Mouse (Mus musculus) kidney, embryonic 14.5 days (tissue): ENCODE measurements around the gene Tm4sf20. TPM values are rescaled to one million over a fixed set of nuclear protein-coding genes. Genes with fewer than 3 reads are reported as not detected.

Source experiments
- ATAC-seq: fragments of 200-750 bp; cut with Nextera tagmentation; 2 replicates; pipeline ENCODE4 v1.8.0; 2017; ENCODE audit warnings: moderate number of reproducible peaks, mild to moderate bottlenecking, moderate TSS enrichment, moderate library complexity; ENCODE audit not compliant: low FRiP score, low TSS enrichment
- H3K27ac ChIP-seq: fragments of 300-500 bp; sonication (generic); 2 replicates; pipeline ENCODE4 v1.5.1; 2014; ENCODE audit warnings: low read depth, mild to moderate bottlenecking, low read length, moderate library complexity, mixed read lengths
- H3K27me3 ChIP-seq: fragments of 300-500 bp; sonication (generic); 2 replicates; pipeline ENCODE4 v1.6.1; 2014; ENCODE audit warnings: mild to moderate bottlenecking, low read length; ENCODE audit not compliant: control insufficient read depth, insufficient read depth
- H3K36me3 ChIP-seq: fragments of 300-500 bp; sonication (generic); 2 replicates; pipeline ENCODE4 v1.6.1; 2014; ENCODE audit warnings: low read length, mixed read lengths; ENCODE audit not compliant: control insufficient read depth, insufficient read depth
- H3K4me1 ChIP-seq: fragments of 300-500 bp; sonication (generic); 2 replicates; pipeline ENCODE4 v1.6.1; 2014; ENCODE audit warnings: low read length, mixed read lengths; ENCODE audit not compliant: control insufficient read depth, insufficient read depth
- H3K4me2 ChIP-seq: fragments of 300-500 bp; sonication (generic); replicated peaks from 2 replicates; pipeline ENCODE4 v1.6.1; 2014; ENCODE audit warnings: low read depth, mild to moderate bottlenecking, low read length
- H3K4me3 ChIP-seq: fragments of 300-500 bp; sonication (generic); 2 replicates; pipeline ENCODE4 v1.5.1; 2014; ENCODE audit warnings: mild to moderate bottlenecking, low read length
- H3K9ac ChIP-seq: fragments of 300-500 bp; sonication (generic); 2 replicates; pipeline ENCODE4 v1.6.1; 2014; ENCODE audit warnings: low read depth, mild to moderate bottlenecking, low read length, moderate library complexity
- H3K9me3 ChIP-seq: fragments of 300-500 bp; sonication (generic); 2 replicates; pipeline ENCODE4 v1.6.1; 2016; ENCODE audit warnings: low read length; ENCODE audit not compliant: control insufficient read depth
- WGBS: fragments of 180-500 bp; shearing (Covaris S2); extraction: QIAGEN DNeasy Blood & Tissue Kit; methylation state at CpG from one replicate; pipeline ENCODE4 v1.1.7; 2014; 5-methylcytosine and 5-hydroxymethylcytosine counted together
- polyA plus RNA-seq: library from polyadenylated mRNA; unstranded; fragments of >200 nt; fragmentation: Nextera tagmentation; extraction: Ambion mirVana; gene quantifications from 2 replicates; pipeline ENCODE4 v1.2.1, GENCODE M21; 2014

Gene Tm4sf20
- polyA plus RNA-seq, result 3.8 TPM in 2 replicates

- 57% methylated on average over 5 of the region's 5 CpGs for WGBS
- ATAC-seq, result no peak
- no peak within 1 kb of the TSS for H3K9ac ChIP-seq
Measured at GRCm38 (mm10) chr1:82768269-82768668, at the start of gene Tm4sf20. Gene Tm4sf20 (minus strand): TSS chr1:82768461.

GRCm38 (mm10) chr1:82815941-82816716 is 47.9 kb upstream of the Tm4sf20 start:
- H3K27me3 ChIP-seq, result no peaks in the 10 kb centered on the region
- ATAC-seq, result peak; percentile 60; the same call in 1 of the 2 replicates
- WGBS, result 53% methylated on average over 16 of the region's 17 CpGs

More at GRCm38 (mm10) chr1:82768269-82768668, at the start of gene Tm4sf20:
- Histone ChIP-seq H3K27ac (no peak within 1 kb of the TSS; the same call in 1 of the 2 replicates), H3K27me3 (no peaks in the 10 kb centered on the region), H3K4me1 (no peaks in the 10 kb centered on the region), H3K4me3 (no peak within 1 kb of the TSS), H3K4me2 (0 out of 2 replicates have a peak within 1 kb of the TSS, but pooled peaks have one; percentile 8), H3K36me3 (no peaks in the 10 kb centered on the region), H3K9me3 (no peaks in the 10 kb centered on the region)

DNA sequence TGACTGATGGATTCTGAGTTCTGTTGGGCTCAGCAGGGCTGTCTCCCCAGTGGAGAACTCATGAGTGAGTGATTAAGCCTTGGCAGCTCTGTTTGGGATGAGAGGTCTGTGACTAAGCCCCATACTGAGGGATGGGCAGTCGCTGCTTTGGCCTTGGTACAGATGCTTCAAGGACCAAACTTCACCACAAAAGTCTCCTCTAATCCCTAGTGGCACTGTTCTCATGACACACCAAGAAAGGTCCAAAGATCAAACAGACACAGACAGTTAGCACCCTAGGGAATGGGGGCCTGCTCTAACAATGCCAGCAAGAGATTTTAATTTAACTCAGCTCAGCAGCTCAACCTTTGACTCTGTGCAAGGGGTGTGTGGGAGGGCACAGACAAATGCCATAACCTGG is 43.5 kb upstream of the Tm4sf20 start:
- Histone ChIP-seq H3K9ac (no peak overlapping the region), H3K4me3 (no peak overlapping the region), H3K4me2 (no peak overlapping the region), H3K27ac (no peak overlapping the region), H3K36me3 (no peaks in the 10 kb centered on the region), H3K9me3 (no peaks in the 10 kb centered on the region), H3K27me3 (no peaks in the 10 kb centered on the region), H3K4me1 (0 out of 2 replicates have a peak, but pooled peaks cover 5% of the 10 kb centered on the region)
- WGBS, result 71% methylated on average over 1 of the region's 1 CpGs
- no peak for ATAC-seq

More at GRCm38 (mm10) chr1:82815941-82816716, 47.9 kb upstream of the Tm4sf20 start:
- H3K27ac ChIP-seq, result no peak overlapping the region
- H3K36me3 ChIP-seq, result no peaks in the 10 kb centered on the region
- no peaks in the 10 kb centered on the region for H3K4me1 ChIP-seq
- H3K4me2 ChIP-seq, result no peak overlapping the region
- H3K9me3 ChIP-seq, result no peaks in the 10 kb centered on the region
- H3K4me3 ChIP-seq, result no peak overlapping the region
- no peak overlapping the region for H3K9ac ChIP-seq

DNA sequence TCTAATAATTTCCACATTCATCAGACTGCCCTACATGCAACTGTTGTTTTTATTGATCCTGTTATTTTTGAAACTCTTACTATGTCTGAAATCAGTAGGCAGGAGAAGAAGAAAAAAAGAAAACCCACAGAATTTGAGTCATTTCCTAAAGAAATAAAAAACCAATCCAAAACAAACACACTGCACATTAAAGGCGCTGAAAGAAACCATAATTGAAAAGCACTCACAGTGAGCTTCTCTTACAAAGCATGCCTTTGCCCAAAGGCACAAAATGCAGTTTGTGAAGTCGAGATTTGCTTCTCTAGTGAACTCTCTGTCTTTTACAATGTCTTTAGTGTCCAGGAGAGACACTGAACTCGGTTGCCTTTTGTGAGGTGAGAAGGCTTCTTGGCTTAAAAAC is 40.3 kb upstream of the Tm4sf20 start:
- WGBS, result 41% methylated on average over 3 of the region's 3 CpGs
- Histone ChIP-seq H3K4me1 (0 out of 2 replicates have a peak, but pooled peaks cover 5% of the 10 kb centered on the region), H3K36me3 (no peaks in the 10 kb centered on the region), H3K4me3 (no peak overlapping the region), H3K4me2 (no peak overlapping the region), H3K9ac (no peak overlapping the region), H3K27me3 (no peaks in the 10 kb centered on the region), H3K9me3 (no peaks in the 10 kb centered on the region), H3K27ac (peak overlapping the region; percentile 51)
- no peak for ATAC-seq

DNA sequence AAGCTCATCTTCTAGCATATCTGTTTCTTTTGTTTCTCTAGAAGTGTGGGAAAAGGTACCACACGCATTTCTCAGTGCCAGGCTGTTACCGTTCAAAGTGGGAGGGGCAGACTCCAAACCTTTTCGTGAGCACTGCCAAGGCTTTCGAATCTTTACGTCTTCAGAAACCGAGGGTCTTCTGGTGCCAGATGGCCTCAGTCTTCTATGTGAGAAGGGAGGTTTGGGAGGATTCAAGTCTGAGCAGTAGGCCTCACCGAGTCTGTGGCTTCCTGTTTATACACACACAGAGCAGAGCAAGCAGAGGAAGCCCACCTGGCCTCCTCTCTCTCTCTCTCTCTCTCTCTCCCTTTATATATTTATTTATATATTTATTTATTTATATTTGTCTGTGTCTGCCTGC is 38.9 kb upstream of the Tm4sf20 start:
- no peak overlapping the region for H3K4me3 ChIP-seq
- 66% methylated on average over 7 of the region's 7 CpGs for WGBS
- ATAC-seq, result no peak
- no peaks in the 10 kb centered on the region for H3K27me3 ChIP-seq
- 0 out of 2 replicates have a peak, but pooled peaks cover 5% of the 10 kb centered on the region for H3K4me1 ChIP-seq
- no peak overlapping the region for H3K9ac ChIP-seq
- no peak overlapping the region for H3K27ac ChIP-seq
- H3K36me3 ChIP-seq, result no peaks in the 10 kb centered on the region
- H3K4me2 ChIP-seq, result no peak overlapping the region
- no peaks in the 10 kb centered on the region for H3K9me3 ChIP-seq

GRCm38 (mm10) chr1:82806391-82806790 is 38.1 kb upstream of the Tm4sf20 start:
- Histone ChIP-seq H3K4me3 (no peak overlapping the region), H3K4me1 (0 out of 2 replicates have a peak, but pooled peaks cover 5% of the 10 kb centered on the region), H3K9me3 (no peaks in the 10 kb centered on the region), H3K27me3 (no peaks in the 10 kb centered on the region), H3K27ac (no peak overlapping the region), H3K4me2 (no peak overlapping the region), H3K9ac (0 out of 2 replicates have a peak overlapping the region, but pooled peaks have one; percentile 23), H3K36me3 (no peaks in the 10 kb centered on the region)
- no peak for ATAC-seq
- WGBS, result 66% methylated on average over 8 of the region's 8 CpGs

DNA sequence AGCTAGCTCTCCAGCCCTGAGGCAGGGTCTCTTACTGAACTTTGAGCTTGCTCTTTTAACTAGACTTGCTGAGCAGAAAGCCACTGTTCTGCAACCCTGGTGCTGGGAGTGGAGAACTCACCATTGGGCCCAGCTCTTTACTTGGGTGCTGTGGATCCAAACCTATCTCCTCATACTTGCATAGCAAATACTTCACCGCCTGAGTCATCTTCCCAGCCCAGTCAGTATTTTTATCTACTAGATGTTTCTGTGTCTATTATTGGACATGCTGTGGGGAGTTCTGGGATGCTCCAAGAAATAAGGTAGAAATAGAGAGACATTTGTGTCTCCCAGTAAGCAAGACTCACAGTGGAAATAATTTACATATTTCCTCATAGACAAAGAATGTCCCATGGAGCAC is 35.8 kb upstream of the Tm4sf20 start:
- H3K27ac ChIP-seq, result no peak overlapping the region
- no peaks in the 10 kb centered on the region for H3K9me3 ChIP-seq
- H3K27me3 ChIP-seq, result no peaks in the 10 kb centered on the region
- H3K4me1 ChIP-seq, result 0 out of 2 replicates have a peak, but pooled peaks cover 5% of the 10 kb centered on the region
- H3K9ac ChIP-seq, result no peak overlapping the region
- H3K4me3 ChIP-seq, result no peak overlapping the region
- H3K36me3 ChIP-seq, result no peaks in the 10 kb centered on the region
- 97% methylated on average over 1 of the region's 1 CpGs for WGBS
- H3K4me2 ChIP-seq, result no peak overlapping the region
- ATAC-seq, result no peak

DNA sequence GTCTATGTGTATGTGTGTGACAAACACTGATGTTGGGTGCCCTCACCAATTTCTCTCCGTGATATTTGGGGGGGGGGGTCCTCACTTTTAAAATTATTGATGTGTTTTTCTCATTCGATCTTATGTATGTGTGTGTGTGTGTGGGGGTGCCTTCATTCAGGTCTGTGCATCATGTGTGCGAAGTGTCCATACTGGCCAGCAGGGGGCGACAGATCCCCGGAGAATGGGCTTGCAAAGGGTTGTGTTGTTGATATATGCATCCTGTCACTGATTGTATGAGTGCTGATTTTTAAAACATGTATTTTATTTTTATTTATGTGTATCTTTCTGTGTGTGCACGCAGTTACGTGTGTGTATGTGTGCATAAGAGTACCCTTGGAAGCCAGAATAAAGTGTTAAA is 35.3 kb upstream of the Tm4sf20 start:
- 84% methylated on average over 7 of the region's 7 CpGs for WGBS
- 0 out of 2 replicates have a peak, but pooled peaks cover under 1% of the 10 kb centered on the region for H3K4me1 ChIP-seq

DNA sequence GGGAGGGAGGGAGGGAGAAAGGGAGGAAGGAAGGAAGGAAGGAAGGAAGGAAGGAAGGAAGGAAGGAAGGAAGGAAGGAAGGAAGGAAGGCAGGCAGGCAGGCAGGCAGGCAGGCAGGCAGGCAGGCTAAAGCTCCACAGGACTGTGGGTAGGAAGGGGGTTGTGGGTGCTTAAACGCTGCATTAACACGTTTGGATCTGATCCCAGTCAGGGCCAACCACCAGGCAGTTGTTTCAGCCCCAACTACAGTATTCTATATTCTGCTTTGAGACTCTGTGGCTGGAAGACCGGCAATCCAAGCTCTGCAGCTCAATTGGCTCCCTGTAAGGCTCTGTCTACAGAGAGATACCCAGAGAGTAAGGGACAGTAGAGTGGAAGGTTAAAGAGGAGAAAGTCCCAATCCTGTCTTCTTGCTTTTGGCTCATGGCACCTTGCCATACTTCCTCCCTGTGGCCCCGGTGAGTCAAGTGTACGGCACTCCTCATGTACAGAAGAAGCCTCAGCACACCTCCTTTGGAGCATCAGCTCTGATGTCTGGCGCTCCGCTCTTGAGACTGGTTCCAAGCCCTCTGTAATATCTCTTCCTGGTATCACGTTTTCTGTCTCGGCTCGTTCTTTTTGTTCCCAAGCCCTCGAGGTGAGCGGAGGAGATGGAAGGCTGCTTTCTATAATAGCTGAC is 33.0 kb upstream of the Tm4sf20 start:
- Histone ChIP-seq H3K4me1 (no peaks in the 10 kb centered on the region), H3K27ac (no peak overlapping the region), H3K9me3 (no peaks in the 10 kb centered on the region), H3K4me2 (no peak overlapping the region), H3K4me3 (no peak overlapping the region), H3K27me3 (no peaks in the 10 kb centered on the region), H3K36me3 (no peaks in the 10 kb centered on the region), H3K9ac (no peak overlapping the region)
- WGBS, result 80% methylated on average over 12 of the region's 12 CpGs
- no peak for ATAC-seq

More for the DNA sequence above, 35.3 kb upstream of the Tm4sf20 start:
- H3K36me3 ChIP-seq, result no peaks in the 10 kb centered on the region
- no peak overlapping the region for H3K4me2 ChIP-seq
- no peak overlapping the region for H3K4me3 ChIP-seq
- no peak overlapping the region for H3K9ac ChIP-seq
- H3K27me3 ChIP-seq, result no peaks in the 10 kb centered on the region
- H3K9me3 ChIP-seq, result no peaks in the 10 kb centered on the region
- no peak overlapping the region for H3K27ac ChIP-seq
- ATAC-seq, result no peak
